14 mouse cellular contexts compared by ENCODE assay signal in genomic region chr13:10109542-10109941, GRCm38 (mm10).
DNase-seq lines count a peak whose midpoint lies in the region; ATAC-seq and TF ChIP-seq lines count a peak whose summit lies in the region.
"Had no signal": no experiment of that assay in that cellular context is flagged by ENCODE, and none has a peak within 500 bp of the region (broad histone marks: within the 10 kb centered on the region; RNA-seq: fewer than 3 reads in every experiment).

No protein-coding gene starts in this region.

- no peak for TF ChIP-seq CTCF in lung, postnatal 0 days (IDR thresholded peaks at IDR 0.05)
- TF ChIP-seq CTCF in lung, adult 2 months (IDR thresholded peaks at IDR 0.05; ENCODE audit: insufficient read depth, low read length): no peak

- no peaks in the 10 kb centered on the region for H3K9me3 ChIP-seq in lung, postnatal 0 days (ENCODE audit: low read length)
- H3K9me3 ChIP-seq: embryonic facial prominence, embryonic 12.5 days; limb, embryonic 15.5 days had no signal

- no peak overlapping the region for H3K9ac ChIP-seq in lung, postnatal 0 days (replicated peaks; ENCODE audit: low read depth)
- H3K9ac ChIP-seq: embryonic facial prominence, embryonic 12.5 days; limb, embryonic 15.5 days had no signal

- DNase-seq in adrenal gland, postnatal 14 days: peak; percentile 15
- DNase-seq in adrenal gland, adult 18-20 months (ENCODE audit: low spot score in 2 of 2): no peak
- peak; percentile 36 for DNase-seq in lung, postnatal 0 days (ENCODE audit: low spot score)
- DNase-seq in lung, adult 2 months: no peak
- peak; percentile 59 for DNase-seq in kidney, postnatal 14 days
- peak; percentile 1 for DNase-seq in skeletal muscle tissue, adult 2 months (ENCODE audit: low read depth, low spot score)
- DNase-seq in c-Kit-positive CD71-positive TER-119-positive erythroid progenitor cells, embryonic 14.5 days (ENCODE audit: low spot score): no peak
- DNase-seq in frontal cortex, postnatal 14 days (ENCODE audit: low spot score in 2 of 2): no peak
- DNase-seq: cerebellum, postnatal 14 days; gastrocnemius, postnatal 25 days; midbrain, embryonic 14.5 days had no signal

- no peak; the same call in 1 of the 2 replicates for ATAC-seq in lung, postnatal 0 days
- ATAC-seq: Patski had no signal

- H3K36me3 ChIP-seq in lung, postnatal 0 days (ENCODE audit: insufficient read depth, low read length): no peaks in the 10 kb centered on the region
- H3K36me3 ChIP-seq: embryonic facial prominence, embryonic 12.5 days; limb, embryonic 15.5 days had no signal

- TF ChIP-seq POLR2A in lung, adult 2 months (IDR thresholded peaks at IDR 0.05; ENCODE audit: borderline replicate concordance, extremely low read depth, low read depth, low read length): no peak

- no peak overlapping the region for H3K4me3 ChIP-seq in lung, postnatal 0 days (ENCODE audit: low read depth, low read length)
- H3K4me3 ChIP-seq in lung, adult 2 months (replicated peaks; ENCODE audit: extremely low read depth, low read depth, low read length): no peak overlapping the region
- H3K4me3 ChIP-seq: embryonic facial prominence, embryonic 12.5 days; limb, embryonic 15.5 days had no signal

- H3K4me1 ChIP-seq in lung, postnatal 0 days (ENCODE audit: insufficient read depth, low read depth, low read length): no peaks in the 10 kb centered on the region; the same call in 1 of the 2 replicates
- H3K4me1 ChIP-seq in lung, adult 2 months (ENCODE audit: control insufficient read depth, insufficient read depth, low read length): no peaks in the 10 kb centered on the region; the same call in 1 of the 2 replicates
- H3K4me1 ChIP-seq: embryonic facial prominence, embryonic 12.5 days; limb, embryonic 15.5 days had no signal

- H3K4me2 ChIP-seq in lung, postnatal 0 days (replicated peaks; ENCODE audit: low read depth, low read length): no peak overlapping the region
- H3K4me2 ChIP-seq: embryonic facial prominence, embryonic 12.5 days; limb, embryonic 15.5 days had no signal

- WGBS in lung, postnatal 0 days: 16% methylated on average over 1 of the region's 1 CpGs
- 20% methylated on average over 1 of the region's 1 CpGs for WGBS in lung, adult 2 months

- H3K27me3 ChIP-seq in lung, postnatal 0 days (replicated peaks; ENCODE audit: insufficient read depth, low read length): no peaks in the 10 kb centered on the region
- H3K27me3 ChIP-seq: embryonic facial prominence, embryonic 12.5 days; limb, embryonic 15.5 days had no signal

- no peak for TF ChIP-seq EP300 in lung, postnatal 0 days (IDR thresholded peaks at IDR 0.05)

- no peak overlapping the region for H3K27ac ChIP-seq in lung, postnatal 0 days (ENCODE audit: low read length)
- H3K27ac ChIP-seq: embryonic facial prominence, embryonic 12.5 days; limb, embryonic 15.5 days had no signal

Comparison
In these comparisons a context has a peak if more than half of its experiments do, and no peak if none do; other contexts are left out.
1. DNase-seq: peak in adrenal gland, postnatal 14 days (single experiment), lung, postnatal 0 days (single experiment), kidney, postnatal 14 days (single experiment) and skeletal muscle tissue, adult 2 months (single experiment); none in adrenal gland, adult 18-20 months (0 of 2), lung, adult 2 months (single experiment), c-Kit-positive CD71-positive TER-119-positive erythroid progenitor cells, embryonic 14.5 days (single experiment) and frontal cortex, postnatal 14 days (0 of 2).